Mouse (Mus musculus): ENCODE results near the gene Lsp1.

The Lsp1 gene

DNA sequence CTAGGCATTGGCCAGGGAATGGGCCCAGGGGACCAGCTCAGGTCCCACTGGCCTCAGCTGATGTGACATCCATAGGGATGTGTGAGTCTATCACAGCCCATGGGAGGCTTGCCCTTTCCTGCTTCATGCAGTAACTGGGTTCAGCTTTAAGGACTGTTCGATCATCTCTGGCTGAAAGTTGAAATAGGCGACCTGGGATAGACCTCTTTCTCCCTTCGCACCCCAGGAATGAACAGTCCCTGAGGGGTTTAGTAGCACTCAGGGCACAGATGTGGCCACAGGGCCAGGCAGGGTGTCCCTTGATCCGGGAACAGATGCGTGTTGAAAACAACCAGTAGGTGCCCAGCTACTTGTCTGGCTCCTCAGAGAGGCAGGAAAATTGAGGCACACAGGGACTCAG lies 15.7 kb downstream of the Lsp1 start:
- DNase-seq (ENCODE audit: low spot score) = no peak

DNA sequence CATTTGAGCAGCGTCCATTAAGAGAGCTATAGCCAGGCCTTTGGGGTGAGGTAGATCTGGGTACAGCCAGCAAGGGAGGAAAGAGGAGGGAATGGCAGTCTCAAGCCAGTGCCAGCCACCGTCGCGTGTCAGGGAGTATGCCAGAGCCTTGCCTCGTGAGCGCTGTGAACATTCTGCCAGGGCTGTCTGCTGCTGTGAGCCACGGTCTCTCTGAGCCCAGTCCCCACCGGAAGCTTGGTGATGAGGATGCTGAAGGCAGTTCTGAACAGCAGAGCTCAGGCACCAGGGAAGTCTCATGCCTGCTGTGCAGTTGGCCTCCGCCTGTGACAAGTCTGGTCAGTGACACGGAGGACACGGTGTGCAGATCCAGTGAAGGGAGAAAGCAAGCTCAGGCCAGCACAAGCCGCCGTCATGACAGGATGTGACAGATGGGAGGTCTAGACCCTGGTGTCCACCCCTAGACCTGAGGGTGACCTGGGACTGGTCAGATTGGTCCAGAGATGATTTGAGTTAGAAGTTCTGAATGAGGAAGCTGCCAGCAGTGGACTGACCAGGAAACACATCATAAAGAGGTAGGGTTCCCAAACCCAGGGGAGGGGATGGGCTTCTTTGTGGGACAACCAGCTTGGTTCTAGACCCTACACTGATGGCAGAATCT lies 16.3 kb downstream of the Lsp1 start:
- no peak for DNase-seq (ENCODE audit: low spot score)

GRCm38 (mm10) chr7:142478001-142478400 lies 17.4 kb downstream of the Lsp1 start:
- no peak for DNase-seq (ENCODE audit: low spot score)

GRCm38 (mm10) chr7:142478574-142478973 lies 18.0 kb downstream of the Lsp1 start:
- no peak for DNase-seq (ENCODE audit: low spot score)

GRCm38 (mm10) chr7:142479307-142479706 lies 18.7 kb downstream of the Lsp1 start:
- no peak for DNase-seq (ENCODE audit: low spot score)

- DNase-seq (ENCODE audit: low spot score) = no peak
These were observed 19.3 kb downstream of the Lsp1 start for GRCm38 (mm10) chr7:142479886-142480285.

DNA sequence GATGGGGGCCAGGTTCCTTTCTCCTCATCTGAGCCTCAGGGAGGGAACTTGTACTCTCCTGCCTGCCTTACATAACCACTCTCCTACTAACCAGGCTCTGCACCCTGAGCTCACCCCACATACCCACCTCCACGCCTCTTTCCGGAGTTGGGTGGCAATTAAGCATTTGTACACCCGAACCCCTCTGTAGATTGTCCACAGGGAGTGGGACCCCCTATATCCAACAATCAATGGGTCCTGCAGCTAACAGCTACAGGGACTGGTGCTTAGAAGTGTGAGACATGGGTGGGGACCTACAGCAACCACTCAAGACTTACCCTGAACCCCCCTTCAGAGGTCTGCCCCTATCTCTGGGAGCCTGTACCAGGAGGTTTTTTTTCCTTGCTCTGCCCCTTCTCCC lies 20.1 kb downstream of the Lsp1 start:
- no peak for DNase-seq (ENCODE audit: low spot score)

DNA sequence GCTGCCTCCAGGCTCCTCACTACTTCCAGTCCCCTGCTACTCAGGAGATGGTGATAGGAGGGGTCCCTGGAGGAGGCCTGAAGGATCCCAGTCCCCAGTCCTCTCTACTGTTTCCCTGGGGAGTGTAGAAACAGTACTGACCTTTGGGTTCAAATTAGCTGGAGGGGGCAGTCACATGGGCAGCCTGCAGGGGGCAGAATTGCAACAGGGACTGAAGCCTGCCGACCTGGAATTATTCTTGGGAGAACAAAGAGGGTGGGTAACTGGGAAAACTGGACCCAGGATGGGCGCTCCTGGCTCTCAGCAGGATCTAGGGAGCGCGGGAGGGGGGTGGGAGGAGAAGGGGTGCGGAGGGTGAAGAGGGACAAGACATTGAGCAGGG lies 20.6 kb downstream of the Lsp1 start:
- DNase-seq (ENCODE audit: low spot score) = peak; percentile 34

- DNase-seq (ENCODE audit: low spot score) = no peak
These were observed 21.1 kb downstream of the Lsp1 start for GRCm38 (mm10) chr7:142481568-142482255.

- DNase-seq (ENCODE audit: low spot score) = no peak
These were observed 21.6 kb downstream of the Lsp1 start for GRCm38 (mm10) chr7:142482256-142482609.

DNA sequence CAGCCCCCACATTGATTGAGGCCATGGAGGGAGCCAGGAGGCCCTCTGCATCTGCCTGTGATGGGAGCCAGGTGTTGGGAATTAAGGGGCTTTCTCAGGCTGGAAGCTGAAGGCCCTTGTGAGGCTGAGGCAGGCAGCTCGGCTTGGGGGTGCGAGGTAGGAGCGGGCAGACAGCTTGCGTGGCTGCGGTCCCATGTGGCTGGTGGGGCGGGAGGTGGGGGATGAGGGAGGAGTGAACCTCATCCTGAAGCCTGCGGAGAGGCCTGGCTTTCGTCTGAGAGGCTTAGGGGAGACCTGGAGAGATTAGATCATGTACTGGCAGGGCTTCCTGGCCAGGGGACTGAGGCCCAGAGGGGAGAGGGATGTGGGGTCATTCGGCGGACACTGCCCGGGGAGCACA lies 22.5 kb downstream of the Lsp1 start:
- no peak for DNase-seq (ENCODE audit: low spot score)

GRCm38 (mm10) chr7:142484780-142485179 lies 24.2 kb downstream of the Lsp1 start:
- DNase-seq (ENCODE audit: low spot score) = no peak

DNA sequence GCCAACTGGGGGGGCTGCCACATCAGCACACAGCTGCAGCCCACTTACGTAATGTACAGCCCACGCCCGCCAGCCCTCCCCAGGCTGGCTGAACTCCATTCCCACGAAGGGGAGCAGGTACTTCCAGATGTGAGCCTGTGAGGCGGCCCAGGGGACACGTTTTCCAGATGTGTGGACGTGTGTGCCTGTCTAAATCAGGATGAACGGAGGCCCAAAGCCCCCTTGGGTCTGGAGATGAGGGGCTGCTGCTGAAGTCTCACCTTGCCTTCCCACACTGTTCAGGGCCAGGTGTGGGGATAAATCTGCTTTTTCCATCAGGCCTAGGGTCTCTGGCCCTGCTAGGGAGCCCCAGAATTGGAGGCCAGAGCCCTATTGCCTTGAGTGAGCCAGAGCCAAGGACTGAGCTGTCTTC lies 26.1 kb downstream of the Lsp1 start:
- no peak for DNase-seq (ENCODE audit: low spot score)

DNA sequence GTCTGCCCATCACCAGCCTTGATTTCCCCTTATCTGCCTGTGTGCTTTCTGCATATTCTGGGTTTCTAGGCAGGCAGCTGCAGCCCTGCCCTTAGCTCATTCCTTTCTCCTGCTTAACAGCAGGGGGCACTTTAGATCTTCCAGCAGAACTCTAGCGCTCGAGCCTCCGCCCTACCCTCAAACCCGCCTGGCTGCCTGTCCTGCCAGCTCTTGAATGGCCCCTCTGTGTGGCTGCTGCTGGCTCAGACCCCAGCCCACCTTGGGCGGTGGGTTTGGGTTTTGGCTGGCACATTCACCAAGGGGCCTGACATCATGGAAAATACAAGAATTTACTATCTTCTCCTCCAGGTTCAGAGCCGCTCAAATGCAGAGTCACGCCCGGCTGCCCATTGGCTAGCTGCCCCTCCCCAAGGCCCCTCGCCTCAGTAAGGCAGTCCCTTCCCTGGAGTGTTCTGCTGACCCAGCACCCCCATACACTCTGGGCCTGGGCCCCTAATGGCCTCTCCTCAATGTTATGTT lies 26.8 kb downstream of the Lsp1 start:
- peak; percentile 40 for DNase-seq (ENCODE audit: low spot score)

GRCm38 (mm10) chr7:142488053-142488452 lies 27.4 kb downstream of the Lsp1 start:
- no peak for DNase-seq (ENCODE audit: low spot score)

DNA sequence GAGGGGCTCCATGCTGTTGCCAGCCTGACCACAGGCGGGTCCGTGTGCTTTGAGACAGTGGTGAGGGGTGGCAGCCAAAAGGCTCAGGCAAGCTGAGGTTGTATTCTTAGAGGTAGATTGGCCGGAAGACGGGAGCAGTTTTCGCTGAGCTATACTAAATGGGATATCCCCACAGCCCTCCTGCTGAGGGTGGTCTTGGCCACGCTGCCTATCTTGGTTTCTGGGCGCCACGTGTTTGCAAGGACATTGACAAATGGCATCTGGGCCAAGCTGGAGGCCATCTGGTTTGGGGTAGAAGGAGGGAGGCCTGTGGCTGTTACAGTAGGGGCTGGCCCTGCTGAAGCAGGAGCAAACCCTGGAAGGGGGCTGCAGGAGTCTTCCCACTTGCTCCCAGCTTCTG lies 32.9 kb downstream of the Lsp1 start:
- no peak for DNase-seq (ENCODE audit: low spot score)

GRCm38 (mm10) chr7:142496158-142496557 lies 35.5 kb downstream of the Lsp1 start:
- no peak for DNase-seq (ENCODE audit: low spot score)

DNA sequence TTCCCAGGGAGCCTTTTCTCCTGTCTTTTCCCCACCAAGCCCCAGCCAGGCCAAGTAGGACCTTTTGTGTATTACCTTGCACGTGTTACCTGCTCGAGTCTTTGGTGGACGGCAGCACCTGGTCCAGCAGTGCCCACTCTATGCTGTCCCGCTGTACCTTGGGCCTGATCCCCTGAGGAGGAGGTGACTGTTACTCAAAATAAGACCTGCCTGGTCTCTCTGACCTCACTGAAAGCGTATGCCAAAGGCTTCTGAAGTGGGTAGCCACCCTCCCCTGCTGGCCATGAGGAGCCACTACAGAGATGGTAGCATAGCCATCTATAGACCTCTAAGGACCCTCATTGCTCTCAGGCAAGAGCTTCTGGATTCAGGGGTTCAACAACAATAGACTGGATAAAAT lies 36.2 kb downstream of the Lsp1 start:
- DNase-seq (ENCODE audit: low spot score) = no peak

DNA sequence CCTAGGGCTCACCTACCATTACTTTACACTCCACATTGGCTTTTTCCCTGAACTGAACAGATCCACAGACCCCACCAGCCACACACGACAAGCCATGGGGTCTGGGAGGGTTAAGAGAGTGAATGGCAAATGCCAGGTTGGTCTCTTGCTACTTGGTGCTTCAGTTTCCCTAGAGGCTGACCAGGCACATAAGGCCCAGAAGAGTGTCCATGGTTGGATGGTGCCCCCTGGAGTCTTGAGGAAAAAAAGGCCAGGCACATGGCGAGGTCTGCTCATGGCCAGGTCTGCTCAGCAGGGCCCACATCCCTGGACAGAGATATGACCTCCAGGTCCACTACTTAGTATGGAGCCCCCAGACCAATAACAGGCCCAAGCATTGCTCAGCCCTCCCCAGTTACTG lies 37.2 kb downstream of the Lsp1 start:
- DNase-seq (ENCODE audit: low spot score) = peak; percentile 41

DNA sequence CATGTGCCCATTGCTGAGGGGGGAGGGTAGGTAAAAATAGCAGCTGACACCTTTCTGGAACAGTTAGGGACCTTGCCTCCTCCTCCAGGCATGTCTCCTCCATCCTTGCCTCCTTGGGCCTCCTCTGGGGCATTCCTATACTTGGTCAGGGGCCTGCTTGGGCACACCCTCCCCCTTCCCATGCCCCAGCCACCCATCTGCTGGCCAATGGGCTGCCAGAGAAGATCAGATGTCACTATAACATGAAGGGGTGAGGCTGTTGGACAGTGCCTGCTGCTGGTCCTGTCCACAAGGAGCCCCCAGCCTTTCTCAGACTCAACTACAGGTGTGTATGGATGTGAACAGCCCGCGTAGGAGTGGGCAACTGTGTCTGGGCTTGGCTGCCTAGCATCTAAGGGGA lies 38.0 kb downstream of the Lsp1 start, which contains the start of gene Tnnt3:
Gene Tnnt3, plus strand, starts transcription at position 262 of the 400 bp plus-strand sequence.
- DNase-seq (ENCODE audit: low spot score) = no peak

- DNase-seq (ENCODE audit: low spot score) = no peak
These were observed 38.6 kb downstream of the Lsp1 start for GRCm38 (mm10) chr7:142499010-142499721.

- no peak for DNase-seq (ENCODE audit: low spot score)
These were observed 39.4 kb downstream of the Lsp1 start for GRCm38 (mm10) chr7:142500032-142500431.

DNA sequence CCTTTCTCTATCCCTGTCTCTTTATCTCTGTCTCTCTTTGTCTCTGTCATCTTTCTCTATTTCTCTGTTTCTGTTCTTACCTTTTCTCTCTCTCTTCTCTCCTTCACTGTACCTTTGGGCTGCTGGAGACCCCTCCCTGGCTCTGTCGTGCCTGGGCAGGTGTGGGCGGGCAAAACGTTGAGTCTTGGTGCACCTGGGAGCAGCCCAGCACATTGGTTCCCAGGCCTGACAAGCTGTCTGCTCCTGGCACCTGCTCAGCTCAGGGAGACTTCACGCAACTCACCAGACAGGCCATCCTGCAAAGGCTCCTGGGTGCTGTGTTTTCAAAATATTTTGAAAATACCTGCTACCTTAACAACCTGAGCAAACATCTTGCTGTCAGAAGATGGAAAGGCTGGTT lies 42.6 kb downstream of the Lsp1 start:
- no peak for DNase-seq (ENCODE audit: low spot score)
